Mouse (Mus musculus) heart, postnatal 0 days (tissue): Measurements from ENCODE around the gene 1110008P14Rik.

Experiments used
- CTCF ChIP-seq: IDR thresholded peaks from 2 replicates; pipeline ENCODE4 v1.5.1; 2016; ENCODE audit warnings: antibody characterized with exemption, control low read depth, low read depth
- EP300 ChIP-seq: IDR thresholded peaks from 2 replicates; pipeline ENCODE4 v1.6.1; 2016; ENCODE audit warnings: antibody characterized with exemption, low read depth

DNA sequence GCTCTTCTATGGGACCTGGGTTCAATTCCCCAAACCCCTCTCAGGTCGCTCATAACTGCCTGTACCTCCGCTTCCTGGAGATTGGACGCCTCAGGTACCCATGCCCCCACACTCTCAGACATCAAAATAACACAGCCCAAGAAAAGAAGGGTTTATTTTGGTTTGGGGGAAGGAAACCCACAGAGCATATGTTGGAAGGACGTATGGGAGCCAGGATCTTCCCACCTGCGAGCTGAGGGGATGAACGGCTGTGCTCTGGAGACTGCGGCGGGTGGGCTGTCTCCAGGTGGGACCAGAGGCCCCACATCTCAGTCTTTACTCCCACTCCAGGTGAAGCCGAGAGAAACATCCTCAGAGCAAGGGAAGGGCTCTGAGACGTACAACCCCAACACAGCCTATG, 4.8 kb downstream of the 1110008P14Rik start:
- TF ChIP-seq CTCF, result no peak
- TF ChIP-seq EP300, result no peak
